Mouse (Mus musculus) adrenal gland, adult 10 weeks (tissue): ENCODE data around the gene Gpd2. TPM values are rescaled to one million over a fixed set of nuclear protein-coding genes. Genes with fewer than 3 reads are reported as not detected.

ENCODE experiments used
- polyA plus RNA-seq: library from polyadenylated mRNA; stranded (reverse); fragments of 350-450 nt; fragmentation: Illumina TruSeq; extraction: RNeasy Lipid Tissue Mini Kit (QIAGEN cat#74804); gene quantifications from one replicate; pipeline ENCODE4 v1.2.3, GENCODE M21; 2014; ENCODE audit warnings: low read depth, low replicate concordance

Gpd2 gene
- 60.2 TPM for polyA plus RNA-seq

GRCm38 (mm10) chr2:57237475-57237919 lies at the start of gene Gpd2:
Gpd2 (plus strand) TSS chr2:57237635.

Other genes starting within 250 kb of the Gpd2 start
- 18.7 TPM for gene Nr4a2, start 113.6 kb upstream of the Gpd2 start, polyA plus RNA-seq